Mouse (Mus musculus): Measurements from ENCODE around the gene Plod2. TPM values are rescaled to one million over a fixed set of nuclear protein-coding genes. Genes with fewer than 3 reads are reported as not detected.

The Plod2 gene
- total and polyA plus RNA-seq, 3 experiments: not detected

DNA sequence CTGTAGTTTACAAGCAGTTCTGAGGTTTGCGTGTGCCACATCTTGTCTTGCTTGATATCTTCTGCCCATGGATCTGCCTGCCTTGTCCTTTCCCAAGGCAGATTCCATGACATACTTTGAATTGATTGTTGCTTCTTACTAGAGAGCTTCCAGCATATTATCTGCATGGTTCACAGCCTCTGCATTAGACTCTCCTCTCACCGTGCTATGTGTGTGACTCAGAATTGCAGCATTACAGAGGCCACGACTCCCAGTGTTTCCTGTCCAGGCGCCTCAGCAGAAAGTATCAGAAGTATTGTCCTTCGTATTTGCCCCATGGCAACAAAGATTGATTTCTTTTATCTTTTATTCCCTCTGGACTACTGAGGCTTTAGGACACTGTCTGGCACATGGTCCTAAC lies 20.4 kb downstream of the Plod2 start:
- H3K9ac ChIP-seq (ENCODE audit: control insufficient read depth, low read depth, low read length, poor library complexity, severe bottlenecking): no peak overlapping the region
- no peaks in the 10 kb centered on the region for H3K27me3 ChIP-seq (ENCODE audit: control insufficient read depth in 1 of 2, insufficient read depth in 2 of 2, low read length in 2 of 2)
- H3K4me3 ChIP-seq (ENCODE audit: control insufficient read depth in 1 of 2, insufficient read depth in 1 of 2, low read depth in 2 of 2, low read length in 2 of 2): no peak overlapping the region
- TF ChIP-seq ZC3H11A (IDR thresholded peaks at IDR 0.05; ENCODE audit: low read depth, low read length) (no peak), GATA1 (IDR thresholded peaks at IDR 0.05; ENCODE audit: low read depth, low read length) (no peak), KAT2A (conservative IDR thresholded peaks at IDR 0.05; ENCODE audit: low read depth, low read length) (no peak), ZKSCAN1 (IDR thresholded peaks at IDR 0.05; ENCODE audit: low read depth, low read length) (no peak), NRF1 (IDR thresholded peaks at IDR 0.05; ENCODE audit: insufficient read depth, low read depth, low read length, poor library complexity, severe bottlenecking) (no peak), POLR2AphosphoS5 (IDR thresholded peaks at IDR 0.05; ENCODE audit: borderline replicate concordance, low read depth, low read length) (no peak), CHD2 (IDR thresholded peaks at IDR 0.05; ENCODE audit: low read length) (no peak), JUND (IDR thresholded peaks at IDR 0.05; ENCODE audit: low read depth, low read length) (no peak), RAD21 (IDR thresholded peaks at IDR 0.05; ENCODE audit: low read depth, low read length) (no peak), ZMIZ1 (IDR thresholded peaks at IDR 0.05; ENCODE audit: low read depth, low read length) (no peak), HCFC1 (IDR thresholded peaks at IDR 0.05; ENCODE audit: low read depth, low read length) (no peak), ZNF384 (IDR thresholded peaks at IDR 0.05; ENCODE audit: low read depth, low read length) (no peak), MAZ (IDR thresholded peaks at IDR 0.05; ENCODE audit: low read depth, low read length) (no peak), MYC (IDR thresholded peaks at IDR 0.05; ENCODE audit: low read depth, low read length) (no peak), TCF12 (IDR thresholded peaks at IDR 0.05; ENCODE audit: low read depth, low read length) (no peak), BHLHE40 (IDR thresholded peaks at IDR 0.05; ENCODE audit: borderline replicate concordance, low read depth, low read length) (no peak), USF2 (IDR thresholded peaks at IDR 0.05; ENCODE audit: borderline replicate concordance in 1 of 2, insufficient read depth in 1 of 2, low read depth in 1 of 2, low read length in 2 of 2) (no peak)
- no peaks in the 10 kb centered on the region for H3K79me2 ChIP-seq (ENCODE audit: control insufficient read depth, insufficient read depth, low read length, poor library complexity)
- no peak overlapping the region for H3K27ac ChIP-seq (ENCODE audit: control insufficient read depth, low read depth, low read length)
- H3K36me3 ChIP-seq (ENCODE audit: control insufficient read depth in 1 of 2, insufficient read depth in 2 of 2, low read length in 2 of 2): no peaks in the 10 kb centered on the region
- H3K9me3 ChIP-seq (replicated peaks; ENCODE audit: insufficient read depth, low read length): no peaks in the 10 kb centered on the region
- no peaks in the 10 kb centered on the region for H3K4me1 ChIP-seq (ENCODE audit: control insufficient read depth in 1 of 2, insufficient read depth in 2 of 2, low read length in 2 of 2)
- no peak for DNase-seq (ENCODE audit: low read depth, low spot score)

DNA sequence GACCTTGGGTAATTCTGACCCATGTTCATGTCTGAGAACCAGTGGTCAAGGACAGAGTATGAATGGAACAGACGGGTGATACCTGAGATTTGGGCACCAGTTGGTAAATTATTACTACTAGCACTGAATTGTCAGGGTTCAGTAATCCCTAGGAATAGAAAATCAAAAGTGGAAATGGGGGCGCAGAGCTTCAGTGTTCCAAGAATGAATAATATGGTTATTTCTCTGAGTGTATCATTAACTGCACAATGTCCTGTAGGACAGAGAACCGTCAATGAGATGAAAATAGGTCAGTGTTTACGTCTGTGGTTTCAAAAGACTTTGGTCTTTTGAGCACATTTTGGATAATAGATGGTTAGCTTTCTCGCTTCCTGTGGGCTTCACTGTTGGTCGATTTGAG lies 21.3 kb downstream of the Plod2 start:
- Histone ChIP-seq H3K4me1 (ENCODE audit: control insufficient read depth in 1 of 2, insufficient read depth in 2 of 2, low read length in 2 of 2) (no peaks in the 10 kb centered on the region), H3K9me3 (replicated peaks; ENCODE audit: insufficient read depth, low read length) (no peaks in the 10 kb centered on the region), H3K36me3 (ENCODE audit: control insufficient read depth in 1 of 2, insufficient read depth in 2 of 2, low read length in 2 of 2) (no peaks in the 10 kb centered on the region), H3K27me3 (ENCODE audit: control insufficient read depth in 1 of 2, insufficient read depth in 2 of 2, low read length in 2 of 2) (no peaks in the 10 kb centered on the region), H3K27ac (ENCODE audit: control insufficient read depth, low read depth, low read length) (no peak overlapping the region), H3K79me2 (ENCODE audit: control insufficient read depth, insufficient read depth, low read length, poor library complexity) (no peaks in the 10 kb centered on the region), H3K9ac (ENCODE audit: control insufficient read depth, low read depth, low read length, poor library complexity, severe bottlenecking) (no peak overlapping the region), H3K4me3 (ENCODE audit: control insufficient read depth in 1 of 2, insufficient read depth in 1 of 2, low read depth in 2 of 2, low read length in 2 of 2) (no peak overlapping the region)
- DNase-seq (ENCODE audit: low read depth, low spot score): no peak
- TF ChIP-seq BHLHE40 (IDR thresholded peaks at IDR 0.05; ENCODE audit: borderline replicate concordance, low read depth, low read length) (no peak), POLR2AphosphoS5 (IDR thresholded peaks at IDR 0.05; ENCODE audit: borderline replicate concordance, low read depth, low read length) (no peak), TAL1 (IDR thresholded peaks at IDR 0.05; ENCODE audit: low read length) (no peak), SIN3A (IDR thresholded peaks at IDR 0.05; ENCODE audit: low read length) (no peak), MEF2A (IDR thresholded peaks at IDR 0.05; ENCODE audit: extremely low read depth, insufficient replicate concordance, low read depth, low read length, poor library complexity, severe bottlenecking) (no peak), CHD2 (IDR thresholded peaks at IDR 0.05; ENCODE audit: low read length) (no peak), EP300 (IDR thresholded peaks at IDR 0.05; ENCODE audit: low read depth in 1 of 2, low read length in 2 of 2) (no peak), TBP (IDR thresholded peaks at IDR 0.05; ENCODE audit: low read depth, low read length) (no peak), UBTF (IDR thresholded peaks at IDR 0.05; ENCODE audit: borderline replicate concordance, insufficient read depth, low read depth, low read length) (no peak), ZC3H11A (IDR thresholded peaks at IDR 0.05; ENCODE audit: low read depth, low read length) (no peak), MYC (IDR thresholded peaks at IDR 0.05; ENCODE audit: low read depth, low read length) (no peak)
